Mouse (Mus musculus) thymus, adult 2 months (tissue): ENCODE results near the gene Bcdin3d.

Experiments used
- CTCF ChIP-seq: fragments of 200-500 bp; IDR thresholded peaks from 2 replicates; pipeline ENCODE4 v1.5.1; 2012; ENCODE audit warnings: mild to moderate bottlenecking, control low read depth, low read length, moderate library complexity, borderline replicate concordance; ENCODE audit not compliant: control insufficient read depth, poor library complexity, insufficient read depth; ENCODE audit errors: extremely low read depth
- POLR2A ChIP-seq: fragments of 200-500 bp; IDR thresholded peaks from 2 replicates; pipeline ENCODE4 v1.6.1; 2012; ENCODE audit warnings: mild to moderate bottlenecking, low read length, control low read depth, moderate library complexity; ENCODE audit not compliant: control insufficient read depth, poor library complexity, insufficient read depth; ENCODE audit errors: extremely low read depth

GRCm38 (mm10) chr15:99474576-99474926, at the start of gene Bcdin3d:
- TF ChIP-seq CTCF (peak; percentile 62; the same call in 1 of the 2 replicates), POLR2A (peak; percentile 89)
